Mouse (Mus musculus) ES-E14 (cell line): ENCODE measurements around the gene Inpp4b. TPM values are rescaled to one million over a fixed set of nuclear protein-coding genes. Genes with fewer than 3 reads are reported as not detected.

Source experiments
- DNase-seq: peaks from one replicate; pipeline ENCODE4 v3.0.0-alpha.2; 2013; ENCODE audit warnings: low read depth, low spot score
- H3K27ac ChIP-seq: 2 replicates; pipeline ENCODE4 v1.5.1; 2012; ENCODE audit warnings: low read depth, mild to moderate bottlenecking, low read length, moderate library complexity, mixed read lengths; ENCODE audit not compliant: poor library complexity, insufficient read depth, severe bottlenecking
- H3K36me3 ChIP-seq: 2 replicates; pipeline ENCODE4 v1.6.1; 2012; ENCODE audit warnings: mild to moderate bottlenecking, low read length, moderate library complexity, mixed read lengths; ENCODE audit not compliant: control insufficient read depth, poor library complexity, insufficient read depth, severe bottlenecking
- H3K4me1 ChIP-seq, 2 experiments: fragments of 150-350 bp in 1 of 2; sonication (generic) in 1 of 2; 2 replicates each; pipeline ENCODE4 v1.6.1; 2012; ENCODE audit warnings: low read length in 2 of 2, mild to moderate bottlenecking in 1 of 2, mixed read lengths in 1 of 2; ENCODE audit not compliant: control insufficient read depth in 2 of 2, insufficient read depth in 2 of 2, poor library complexity in 1 of 2
- H3K4me3 ChIP-seq, 2 experiments: fragments of 150-350 bp in 1 of 2; sonication (generic) in 1 of 2; 2 replicates each; pipeline ENCODE4 v1.5.1; 2012; ENCODE audit warnings: low read length in 2 of 2, low read depth in 1 of 2, mild to moderate bottlenecking in 1 of 2, mixed read lengths in 1 of 2; ENCODE audit not compliant: insufficient read depth in 1 of 2, poor library complexity in 1 of 2, severe bottlenecking in 1 of 2
- H3K9ac ChIP-seq: 2 replicates; pipeline ENCODE4 v1.6.1; 2012; ENCODE audit warnings: low read depth, mild to moderate bottlenecking, low read length, mixed read lengths; ENCODE audit not compliant: poor library complexity, insufficient read depth, severe bottlenecking
- H3K9me3 ChIP-seq: fragments of 150-350 bp; sonication (generic); 2 replicates; pipeline ENCODE4 v1.6.1; 2012; ENCODE audit warnings: low read depth, mild to moderate bottlenecking, low read length; ENCODE audit not compliant: control insufficient read depth, insufficient read depth
- CHD2 ChIP-seq: IDR thresholded peaks from 2 replicates; pipeline ENCODE4 v1.6.1; 2014; ENCODE audit warnings: mild to moderate bottlenecking, low read depth, low read length, inconsistent platforms
- HCFC1 ChIP-seq: IDR thresholded peaks from 2 replicates; pipeline ENCODE4 v1.6.1; 2012; ENCODE audit warnings: low read length, inconsistent platforms, borderline replicate concordance; ENCODE audit not compliant: insufficient read depth
- MAFK ChIP-seq: IDR thresholded peaks from 2 replicates; pipeline ENCODE4 v1.6.1; 2014; ENCODE audit warnings: mild to moderate bottlenecking, low read depth, low read length, inconsistent platforms; ENCODE audit not compliant: insufficient read depth
- ZC3H11A ChIP-seq: IDR thresholded peaks from 2 replicates; pipeline ENCODE4 v1.6.1; 2012; ENCODE audit warnings: low read depth, mild to moderate bottlenecking, inconsistent platforms, low read length, borderline replicate concordance
- ZNF384 ChIP-seq: IDR thresholded peaks from 2 replicates; pipeline ENCODE4 v1.6.1; 2012; ENCODE audit warnings: low read depth, low read length, inconsistent platforms
- in situ Hi-C, 2 experiments: fragments of 600-800 bp; cut with MboI; formaldehyde crosslinking; loops; one replicate each; pipeline ENCODE4 v1.15.1; 2025; ENCODE audit warnings: low sequenced_read_pairs in 2 of 2, inconsistent platforms in 1 of 2; ENCODE audit not compliant: unreplicated experiment in 2 of 2
- total RNA-seq: library from RNA; depleted of rRNA; stranded (reverse); fragments of 300-350 nt; gene quantifications from 2 replicates; pipeline ENCODE4 v1.2.3, GENCODE M21; 2012

The Inpp4b gene
- total RNA-seq, 1 experiment: 0.98 TPM

GRCm38 (mm10) chr8:81582906-81583305 is 240.6 kb downstream of the Inpp4b start:
- H3K9ac ChIP-seq: no peak overlapping the region
- no peak for DNase-seq
- H3K36me3 ChIP-seq: no peaks in the 10 kb centered on the region
- TF ChIP-seq MAFK (no peak), CHD2 (no peak), ZNF384 (no peak), ZC3H11A (no peak), HCFC1 (no peak)
- H3K27ac ChIP-seq: no peak overlapping the region
- no peaks in the 10 kb centered on the region for H3K4me1 ChIP-seq
- H3K4me3 ChIP-seq: no peak overlapping the region
- H3K9me3 ChIP-seq: no peaks in the 10 kb centered on the region
- in situ Hi-C loops: no loop called here

- no peak for TF ChIP-seq HCFC1
- no peak for TF ChIP-seq MAFK
- TF ChIP-seq CHD2: no peak
- no peak for TF ChIP-seq ZNF384
- no peak for TF ChIP-seq ZC3H11A
- DNase-seq: no peak
- H3K9me3 ChIP-seq: no peaks in the 10 kb centered on the region
- H3K27ac ChIP-seq: no peak overlapping the region
- no peaks in the 10 kb centered on the region for H3K4me1 ChIP-seq
- H3K4me3 ChIP-seq: no peak overlapping the region
- H3K36me3 ChIP-seq: no peaks in the 10 kb centered on the region
- no peak overlapping the region for H3K9ac ChIP-seq
- in situ Hi-C loops: no loop called here
Observed at GRCm38 (mm10) chr8:81586783-81587182, 244.4 kb downstream of the Inpp4b start.

- no peaks in the 10 kb centered on the region for H3K9me3 ChIP-seq
- H3K4me1 ChIP-seq: no peaks in the 10 kb centered on the region
- no peak overlapping the region for H3K27ac ChIP-seq
- DNase-seq: no peak
- TF ChIP-seq CHD2 (no peak), HCFC1 (no peak), ZC3H11A (no peak)
- no peak overlapping the region for H3K4me3 ChIP-seq
- in situ Hi-C loops: no loop called here
- no peaks in the 10 kb centered on the region for H3K36me3 ChIP-seq
- no peak overlapping the region for H3K9ac ChIP-seq
Observed at GRCm38 (mm10) chr8:81594134-81594714, 251.9 kb downstream of the Inpp4b start.

- DNase-seq: no peak
- Histone ChIP-seq H3K4me1 (no peaks in the 10 kb centered on the region), H3K4me3 (no peak overlapping the region), H3K9ac (no peak overlapping the region), H3K27ac (no peak overlapping the region), H3K9me3 (no peaks in the 10 kb centered on the region), H3K36me3 (no peaks in the 10 kb centered on the region)
- TF ChIP-seq HCFC1: no peak
- no peak for TF ChIP-seq ZNF384
- in situ Hi-C loops: no loop called here
Observed at GRCm38 (mm10) chr8:81599209-81599608, 256.9 kb downstream of the Inpp4b start.

GRCm38 (mm10) chr8:81601136-81601535 is 258.8 kb downstream of the Inpp4b start:
- DNase-seq: no peak
- no peak overlapping the region for H3K4me3 ChIP-seq
- no peak for TF ChIP-seq HCFC1
- no peak for TF ChIP-seq ZNF384
- TF ChIP-seq CHD2: no peak
- no peak for TF ChIP-seq MAFK
- no peak for TF ChIP-seq ZC3H11A
- H3K9ac ChIP-seq: no peak overlapping the region
- no peaks in the 10 kb centered on the region for H3K36me3 ChIP-seq
- no peaks in the 10 kb centered on the region for H3K9me3 ChIP-seq
- no peaks in the 10 kb centered on the region for H3K4me1 ChIP-seq
- in situ Hi-C loops: no loop called here
- no peak overlapping the region for H3K27ac ChIP-seq
